Mouse (Mus musculus): ENCODE measurements around the gene Prc1.

GRCm38 (mm10) chr7:80336932-80337331, 42.7 kb downstream of the Prc1 start:
- TF ChIP-seq CTCF (IDR thresholded peaks at IDR 0.05; ENCODE audit: extremely low read depth, insufficient read depth, low read length) (no peak), POLR2A (IDR thresholded peaks at IDR 0.05; ENCODE audit: extremely low read depth, insufficient read depth, low read length) (no peak)
